Mouse (Mus musculus) stomach, embryonic 14.5 days (tissue): ENCODE data around the gene Nkx2-5. TPM values are rescaled to one million over a fixed set of nuclear protein-coding genes. Genes with fewer than 3 reads are reported as not detected.
A peak's percentile ranks its signal among the peaks of the same experiment; 100 is the strongest.

Experiments
- ATAC-seq: fragments of 200-750 bp; cut with Nextera tagmentation; 2 replicates; pipeline ENCODE4 v1.8.0; 2017; ENCODE audit warnings: low read depth, moderate TSS enrichment; ENCODE audit not compliant: insufficient number of reproducible peaks, insufficient read depth, low FRiP score
- H3K27ac ChIP-seq: fragments of 300-500 bp; sonication (generic); 2 replicates; pipeline ENCODE4 v1.5.1; 2014; ENCODE audit warnings: mild to moderate bottlenecking, low read length, moderate library complexity, mixed read lengths
- H3K27me3 ChIP-seq: fragments of 300-500 bp; sonication (generic); 2 replicates; pipeline ENCODE4 v1.6.1; 2014; ENCODE audit warnings: low read length, control low read depth, mixed read lengths; ENCODE audit not compliant: control insufficient read depth, insufficient read depth
- H3K36me3 ChIP-seq: fragments of 300-500 bp; sonication (generic); 2 replicates; pipeline ENCODE4 v1.6.1; 2014; ENCODE audit warnings: mild to moderate bottlenecking, control low read depth, low read length, moderate library complexity, mixed read lengths; ENCODE audit not compliant: control insufficient read depth, insufficient read depth
- H3K4me1 ChIP-seq: fragments of 300-500 bp; sonication (generic); 2 replicates; pipeline ENCODE4 v1.6.1; 2014; ENCODE audit warnings: low read length, control low read depth, mixed read lengths; ENCODE audit not compliant: control insufficient read depth, insufficient read depth
- H3K4me2 ChIP-seq: fragments of 300-500 bp; sonication (generic); replicated peaks from 2 replicates; pipeline ENCODE4 v1.6.1; 2014; ENCODE audit warnings: low read depth, low read length, control low read depth
- H3K4me3 ChIP-seq: fragments of 300-500 bp; sonication (generic); 2 replicates; pipeline ENCODE4 v1.5.1; 2014; ENCODE audit warnings: low read depth, low read length, control low read depth
- H3K9ac ChIP-seq: fragments of 300-500 bp; sonication (generic); replicated peaks from 2 replicates; pipeline ENCODE4 v1.6.1; 2014; ENCODE audit warnings: low read depth, mild to moderate bottlenecking, control low read depth, low read length, moderate library complexity, mixed read lengths
- H3K9me3 ChIP-seq: fragments of 300-500 bp; sonication (generic); 2 replicates; pipeline ENCODE4 v1.6.1; 2016; ENCODE audit warnings: low read depth, low read length, control low read depth; ENCODE audit not compliant: control insufficient read depth
- WGBS: fragments of 180-500 bp; shearing (Covaris S2); extraction: QIAGEN DNeasy Blood & Tissue Kit; methylation state at CpG from one replicate; pipeline ENCODE4 v1.1.7; 2014; 5-methylcytosine and 5-hydroxymethylcytosine counted together
- polyA plus RNA-seq: library from polyadenylated mRNA; unstranded; fragments of >200 nt; fragmentation: Nextera tagmentation; extraction: Ambion mirVana; gene quantifications from 2 replicates; pipeline ENCODE4 v1.2.1, GENCODE M21; 2014

Nkx2-5 gene
- polyA plus RNA-seq, 1 experiment from 2014 or later = 6.4 TPM

DNA sequence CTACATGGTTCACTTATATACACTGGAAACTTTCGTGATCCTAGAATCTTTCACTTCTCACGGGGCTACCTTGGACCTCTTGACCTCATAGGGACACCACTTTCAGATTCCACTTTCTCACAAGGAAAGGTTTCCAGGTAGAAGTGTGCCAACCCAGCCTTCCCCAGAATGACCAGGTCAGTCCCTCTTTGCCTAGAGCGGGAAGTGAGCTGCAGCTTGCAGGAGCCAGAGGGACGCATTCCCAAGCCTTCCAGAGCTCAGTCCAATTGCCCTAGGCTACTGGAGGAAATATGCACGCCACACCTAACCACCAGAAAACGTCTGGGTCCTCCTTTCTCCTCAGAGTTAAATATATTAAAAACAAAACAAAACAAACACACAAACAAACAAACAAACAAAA lies 3.4 kb upstream of the Nkx2-5 start:
- no peaks in the 10 kb centered on the region for H3K9me3 ChIP-seq
- H3K36me3 ChIP-seq = no peaks in the 10 kb centered on the region
- H3K4me3 ChIP-seq = no peak overlapping the region
- H3K4me2 ChIP-seq = no peak overlapping the region
- H3K4me1 ChIP-seq = peaks cover 14% of the 10 kb centered on the region; the same call in 1 of the 2 replicates
- peaks cover 59% of the 10 kb centered on the region for H3K27me3 ChIP-seq
- no peak for ATAC-seq
- H3K27ac ChIP-seq = no peak overlapping the region
- H3K9ac ChIP-seq = no peak overlapping the region
- WGBS = 8% methylated on average over 6 of the region's 6 CpGs

DNA sequence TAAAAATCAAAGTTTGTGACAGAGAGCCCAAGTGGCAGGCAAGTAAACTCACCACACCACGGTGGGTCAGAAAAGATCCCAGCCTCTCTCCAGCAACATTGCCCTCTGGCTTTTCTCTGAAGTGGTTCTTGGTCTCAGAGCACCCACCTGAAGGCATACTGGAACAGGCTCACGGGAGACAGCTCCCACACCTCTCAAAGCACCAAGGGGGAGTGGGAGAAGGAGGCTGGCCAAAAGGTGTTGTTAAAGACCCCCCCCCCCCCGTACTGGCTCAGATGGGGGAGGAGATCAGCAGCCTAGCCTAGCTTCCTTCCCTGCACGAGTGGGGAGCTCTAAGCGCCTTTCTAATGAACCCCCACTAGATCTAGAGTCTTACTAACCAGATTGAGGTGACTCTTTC lies 3.0 kb upstream of the Nkx2-5 start:
- no peak overlapping the region for H3K4me3 ChIP-seq
- H3K27ac ChIP-seq = no peak overlapping the region
- peaks cover 60% of the 10 kb centered on the region for H3K27me3 ChIP-seq
- H3K36me3 ChIP-seq = no peaks in the 10 kb centered on the region
- no peak overlapping the region for H3K4me2 ChIP-seq
- H3K4me1 ChIP-seq = peaks cover 14% of the 10 kb centered on the region; the same call in 1 of the 2 replicates
- WGBS = 7% methylated on average over 5 of the region's 5 CpGs
- no peak overlapping the region for H3K9ac ChIP-seq
- no peaks in the 10 kb centered on the region for H3K9me3 ChIP-seq
- ATAC-seq = no peak

DNA sequence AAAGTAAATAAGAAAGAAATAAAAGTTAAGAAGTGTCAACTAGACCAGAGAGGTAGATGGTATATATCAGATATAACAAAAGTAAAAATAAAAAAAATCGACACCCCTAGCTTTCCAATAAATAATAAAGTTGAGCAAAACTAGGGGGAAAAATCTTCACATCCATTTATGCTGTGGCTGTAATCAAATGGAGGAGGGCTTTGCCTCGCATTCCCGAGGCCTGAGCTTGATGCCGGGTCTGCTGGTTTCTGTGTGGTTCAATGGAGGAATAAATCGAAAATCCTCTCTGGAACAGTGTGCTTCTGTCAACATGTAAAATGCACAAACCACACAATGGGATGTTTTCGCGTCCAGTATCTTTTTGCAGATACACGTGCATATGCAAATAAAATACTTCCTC lies 1.6 kb upstream of the Nkx2-5 start:
- Histone ChIP-seq H3K4me3 (no peak overlapping the region), H3K9ac (no peak overlapping the region)
- 16% methylated on average over 8 of the region's 8 CpGs for WGBS

DNA sequence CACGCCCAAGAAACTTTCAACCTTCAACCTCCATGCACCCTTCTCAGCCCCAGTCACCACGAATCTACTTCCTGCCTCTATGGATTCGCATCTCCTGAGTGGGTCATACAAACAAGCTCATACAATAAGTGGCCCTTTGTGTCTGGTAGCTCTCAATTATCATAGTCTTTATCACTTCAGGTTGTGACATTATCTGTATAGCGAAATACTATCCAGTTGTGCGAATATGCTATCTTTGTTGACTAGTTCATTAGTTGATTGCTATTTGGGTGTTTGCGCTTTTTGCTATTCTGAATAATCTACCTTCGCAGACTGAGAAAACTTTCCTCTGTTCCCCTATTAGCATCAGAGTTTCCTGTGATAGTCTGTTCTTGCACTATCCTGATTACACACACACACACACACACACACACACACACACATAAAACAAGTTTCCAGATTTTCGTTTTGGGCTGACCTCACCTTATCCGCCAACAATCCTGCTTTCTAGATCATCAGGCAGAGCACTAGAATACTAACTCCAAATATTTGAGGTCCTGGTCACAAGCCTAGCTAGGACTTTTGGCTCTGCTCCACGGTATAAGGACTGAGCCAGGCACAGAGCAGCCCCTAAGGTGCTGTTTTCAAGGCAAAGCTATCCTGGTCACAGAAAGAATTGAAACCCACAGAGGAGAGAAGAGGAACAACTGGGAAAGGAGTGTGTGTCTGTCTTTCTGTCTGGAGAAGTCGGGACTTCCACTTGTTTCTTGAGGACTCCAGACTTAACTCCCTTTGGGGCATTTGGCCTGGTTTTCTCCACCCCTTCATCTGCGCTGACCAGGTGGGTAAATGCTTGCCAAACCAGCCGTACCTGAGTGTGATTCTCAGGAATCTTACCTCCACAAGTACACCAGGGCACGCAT lies 591 bp upstream of the Nkx2-5 start:
- H3K9ac ChIP-seq = no peak overlapping the region
- no peaks in the 10 kb centered on the region for H3K36me3 ChIP-seq
- 9% methylated on average over 14 of the region's 14 CpGs for WGBS
- H3K4me1 ChIP-seq = peaks cover 14% of the 10 kb centered on the region; the same call in 1 of the 2 replicates
- H3K27me3 ChIP-seq = peaks cover 59% of the 10 kb centered on the region
- no peak for ATAC-seq
- H3K4me2 ChIP-seq = no peak overlapping the region
- H3K4me3 ChIP-seq = no peak overlapping the region
- H3K27ac ChIP-seq = no peak overlapping the region
- H3K9me3 ChIP-seq = no peaks in the 10 kb centered on the region

More for the DNA sequence above, 1.6 kb upstream of the Nkx2-5 start:
- ATAC-seq = no peak
- no peaks in the 10 kb centered on the region for H3K36me3 ChIP-seq
- peaks cover 14% of the 10 kb centered on the region; the same call in 1 of the 2 replicates for H3K4me1 ChIP-seq
- H3K4me2 ChIP-seq = no peak overlapping the region
- peaks cover 59% of the 10 kb centered on the region for H3K27me3 ChIP-seq
- H3K9me3 ChIP-seq = no peaks in the 10 kb centered on the region
- H3K27ac ChIP-seq = no peak overlapping the region

DNA sequence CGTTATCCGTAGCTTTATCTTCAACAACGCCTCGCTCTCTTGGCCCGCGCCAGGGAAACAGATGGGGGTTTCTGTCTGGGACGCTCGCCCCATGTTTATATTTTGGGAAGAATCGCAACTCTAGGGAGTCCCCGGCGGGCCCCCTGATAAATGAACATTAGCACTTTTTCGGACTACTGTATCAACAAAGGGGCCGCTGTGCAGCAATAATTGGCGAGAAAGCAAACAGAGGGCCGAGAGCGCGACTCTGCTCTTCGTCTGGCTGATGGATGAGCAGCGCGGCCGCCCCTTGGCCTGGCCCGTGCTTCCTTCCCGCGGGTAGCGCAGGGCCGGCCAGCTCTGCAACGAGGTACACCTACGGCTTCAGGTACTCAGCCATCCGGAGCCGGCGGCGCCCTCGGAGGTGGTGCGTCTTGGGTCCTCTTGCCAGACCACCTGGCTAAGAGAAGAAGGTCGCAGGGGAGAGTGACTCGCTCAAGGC lies 398 bp downstream of the Nkx2-5 start:
- Histone ChIP-seq H3K27me3 (peaks cover 61% of the 10 kb centered on the region), H3K9me3 (no peaks in the 10 kb centered on the region), H3K4me3 (peak overlapping the region; percentile 10; the same call in 1 of the 2 replicates), H3K27ac (peak overlapping the region; percentile 29; the same call in 1 of the 2 replicates), H3K9ac (no peak overlapping the region), H3K4me2 (peak overlapping the region; percentile 27; the same call in 1 of the 2 replicates), H3K4me1 (peaks cover 7% of the 10 kb centered on the region; the same call in 1 of the 2 replicates), H3K36me3 (no peaks in the 10 kb centered on the region)
- no peak for ATAC-seq
- WGBS = 1% methylated on average over 36 of the region's 36 CpGs

DNA sequence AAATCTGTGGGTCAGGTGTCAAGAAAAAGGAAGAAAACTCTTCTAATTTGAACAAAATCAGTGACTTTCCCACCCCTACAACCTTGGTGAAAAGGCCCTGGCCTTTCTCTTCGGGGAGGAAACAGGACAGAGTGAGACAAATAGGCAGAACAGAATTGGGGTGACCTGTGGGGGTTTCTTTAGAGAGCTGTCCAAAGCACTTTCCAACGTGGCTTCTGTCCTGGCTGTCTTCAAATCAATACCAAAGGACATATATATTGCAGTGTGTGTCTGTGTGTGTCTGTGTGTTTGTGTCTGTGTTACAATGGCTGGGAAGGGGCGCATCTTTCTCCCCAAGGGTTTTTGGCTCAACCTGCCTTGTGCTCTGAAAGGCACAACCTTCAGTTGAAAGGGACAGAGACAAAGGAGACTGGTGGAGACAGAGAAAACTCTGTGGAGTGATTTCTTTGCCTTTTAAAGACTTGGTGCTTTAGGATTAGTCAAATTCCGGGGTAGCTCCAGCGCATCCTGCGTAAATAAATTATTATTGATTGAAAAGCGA lies 1.0 kb downstream of the Nkx2-5 start:
- Histone ChIP-seq H3K4me1 (peaks cover 7% of the 10 kb centered on the region; the same call in 1 of the 2 replicates), H3K4me2 (peak overlapping the region; percentile 27; the same call in 1 of the 2 replicates), H3K27ac (peak overlapping the region; percentile 29; the same call in 1 of the 2 replicates), H3K4me3 (no peak overlapping the region), H3K9me3 (no peaks in the 10 kb centered on the region), H3K36me3 (no peaks in the 10 kb centered on the region), H3K9ac (no peak overlapping the region), H3K27me3 (peaks cover 63% of the 10 kb centered on the region)
- 1% methylated on average over 7 of the region's 7 CpGs for WGBS
- no peak for ATAC-seq

DNA sequence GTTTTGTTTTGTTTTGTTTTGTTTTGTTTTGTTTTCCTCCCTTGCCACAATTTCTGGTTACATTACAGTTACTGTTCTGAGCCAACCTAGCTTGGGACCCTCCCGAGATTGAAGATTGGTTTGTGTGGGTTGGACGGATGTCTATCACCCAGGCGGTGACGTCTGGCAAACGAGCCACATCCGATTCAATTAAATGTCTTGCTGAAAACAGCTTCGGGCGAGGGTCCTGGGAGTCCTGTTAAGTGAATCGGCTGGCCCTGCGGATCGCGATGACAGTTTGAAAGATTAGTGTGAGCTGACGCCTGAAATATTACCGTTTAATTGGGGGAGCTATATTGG lies 1.6 kb downstream of the Nkx2-5 start:
- no peaks in the 10 kb centered on the region for H3K36me3 ChIP-seq
- peaks cover 65% of the 10 kb centered on the region for H3K27me3 ChIP-seq
- no peak for ATAC-seq
- no peak overlapping the region for H3K4me2 ChIP-seq
- H3K4me3 ChIP-seq = no peak overlapping the region
- no peak overlapping the region for H3K27ac ChIP-seq
- H3K9ac ChIP-seq = no peak overlapping the region
- peaks cover 7% of the 10 kb centered on the region; the same call in 1 of the 2 replicates for H3K4me1 ChIP-seq
- 4% methylated on average over 14 of the region's 14 CpGs for WGBS
- no peaks in the 10 kb centered on the region for H3K9me3 ChIP-seq

DNA sequence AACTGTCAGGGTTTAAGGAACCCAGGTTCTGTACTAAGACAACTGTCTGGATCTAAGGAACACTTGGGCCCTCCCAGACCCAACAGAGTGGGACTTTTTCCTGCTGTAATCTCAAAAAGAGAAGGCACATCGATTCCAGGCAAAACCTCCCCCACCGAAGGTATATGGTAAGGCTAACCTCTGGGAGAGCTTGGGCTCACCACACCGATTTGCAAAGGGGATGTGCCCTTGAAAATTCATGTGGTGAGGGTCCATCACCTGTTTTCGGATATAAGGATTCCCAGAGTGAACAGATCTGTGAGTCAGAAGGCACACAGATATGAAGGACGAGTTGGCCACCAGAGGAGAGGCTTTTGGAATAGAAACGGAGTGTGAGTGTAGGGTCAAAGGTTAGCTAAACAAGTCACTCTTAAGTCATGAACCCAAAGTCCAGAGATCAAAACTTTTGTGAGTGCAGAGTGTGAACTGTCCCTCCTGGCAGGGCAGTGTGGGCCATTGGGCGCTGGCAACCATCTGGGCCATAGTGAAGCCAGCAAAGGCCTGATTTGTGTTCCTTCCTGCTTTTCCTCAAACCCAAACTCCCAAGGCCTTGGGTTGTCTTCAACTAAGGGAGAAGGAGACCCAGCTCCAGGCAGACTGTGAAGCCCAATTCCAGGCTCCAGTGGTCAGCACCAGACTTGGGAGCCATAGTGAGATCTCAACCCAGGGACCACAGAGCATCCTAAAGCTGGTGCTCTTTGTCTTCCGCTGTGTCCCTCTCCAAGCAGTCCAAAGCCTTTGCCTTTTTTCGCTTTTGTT lies 2.2 kb downstream of the Nkx2-5 start:
- no peak overlapping the region; the same call in 1 of the 2 replicates for H3K4me2 ChIP-seq
- WGBS = 11% methylated on average over 9 of the region's 9 CpGs
- H3K36me3 ChIP-seq = no peaks in the 10 kb centered on the region
- peaks cover 7% of the 10 kb centered on the region; the same call in 1 of the 2 replicates for H3K4me1 ChIP-seq
- H3K9me3 ChIP-seq = no peaks in the 10 kb centered on the region
- H3K4me3 ChIP-seq = no peak overlapping the region
- H3K9ac ChIP-seq = no peak overlapping the region
- peaks cover 61% of the 10 kb centered on the region for H3K27me3 ChIP-seq
- H3K27ac ChIP-seq = no peak overlapping the region
- no peak for ATAC-seq
